Mouse (Mus musculus) hindbrain, embryonic 11.5 days (tissue): ENCODE measurements at regions not wholly inside any gene's neighbourhood (a gene's known extent, or its start where the extent isn't known, plus 50 kb on each side); places are given as distances from the start of the nearest gene placed in this dataset.

Source experiments
- ATAC-seq: fragments of 200-750 bp; cut with Nextera tagmentation; 2 replicates; pipeline ENCODE4 v1.8.0; 2017; ENCODE audit warnings: mild to moderate bottlenecking, moderate TSS enrichment, moderate library complexity; ENCODE audit not compliant: low FRiP score
- DNase-seq: peaks from one replicate; pipeline ENCODE4 v3.0.0-alpha.2; 2015; ENCODE audit warnings: low spot score
- H3K27ac ChIP-seq: fragments of 300-500 bp; sonication (generic); 2 replicates; pipeline ENCODE4 v1.5.1; 2014; ENCODE audit warnings: mild to moderate bottlenecking, low read depth, low read length
- H3K27me3 ChIP-seq: fragments of 300-500 bp; sonication (generic); 2 replicates; pipeline ENCODE4 v1.6.1; 2014; ENCODE audit warnings: mild to moderate bottlenecking, low read length, moderate library complexity, mixed read lengths; ENCODE audit not compliant: control insufficient read depth, insufficient read depth
- H3K36me3 ChIP-seq: fragments of 300-500 bp; sonication (generic); 2 replicates; pipeline ENCODE4 v1.6.1; 2014; ENCODE audit warnings: mild to moderate bottlenecking, low read length, moderate library complexity, mixed read lengths; ENCODE audit not compliant: control insufficient read depth, insufficient read depth
- H3K4me1 ChIP-seq: fragments of 300-500 bp; sonication (generic); replicated peaks from 2 replicates; pipeline ENCODE4 v1.6.1; 2014; ENCODE audit warnings: low read length, mixed read lengths; ENCODE audit not compliant: control insufficient read depth, insufficient read depth
- H3K4me2 ChIP-seq: fragments of 300-500 bp; sonication (generic); replicated peaks from 2 replicates; pipeline ENCODE4 v1.6.1; 2014; ENCODE audit warnings: mild to moderate bottlenecking, low read depth, low read length
- H3K4me3 ChIP-seq: fragments of 300-500 bp; sonication (generic); 2 replicates; pipeline ENCODE4 v1.5.1; 2014; ENCODE audit warnings: low read depth, low read length
- H3K9ac ChIP-seq: fragments of 300-500 bp; sonication (generic); 2 replicates; pipeline ENCODE4 v1.6.1; 2014; ENCODE audit warnings: low read depth, low read length
- H3K9me3 ChIP-seq: fragments of 300-500 bp; sonication (generic); 2 replicates; pipeline ENCODE4 v1.6.1; 2016; ENCODE audit warnings: low read length; ENCODE audit not compliant: control insufficient read depth
- WGBS: fragments of 180-500 bp; shearing (Covaris S2); extraction: QIAGEN DNeasy Blood & Tissue Kit; methylation state at CpG from one replicate; pipeline ENCODE4 v1.1.7; 2014; 5-methylcytosine and 5-hydroxymethylcytosine counted together

- H3K27me3 ChIP-seq = no peaks in the 10 kb centered on the region
- WGBS = 40% methylated on average over 4 of the region's 4 CpGs
- ATAC-seq (no peak), DNase-seq (peak; percentile 37)
- no peak overlapping the region for H3K9ac ChIP-seq
- no peaks in the 10 kb centered on the region for H3K4me1 ChIP-seq
- H3K9me3 ChIP-seq = no peaks in the 10 kb centered on the region
- H3K4me3 ChIP-seq = no peak overlapping the region
- no peak overlapping the region for H3K4me2 ChIP-seq
- no peak overlapping the region for H3K27ac ChIP-seq
- no peaks in the 10 kb centered on the region for H3K36me3 ChIP-seq
Measured at GRCm38 (mm10) chr12:93549900-93550299, 1700.9 kb upstream of the Sel1l start.

- Histone ChIP-seq H3K27me3 (no peaks in the 10 kb centered on the region), H3K4me2 (no peak overlapping the region), H3K9me3 (no peaks in the 10 kb centered on the region), H3K27ac (no peak overlapping the region), H3K4me1 (no peaks in the 10 kb centered on the region), H3K4me3 (no peak overlapping the region), H3K36me3 (no peaks in the 10 kb centered on the region), H3K9ac (no peak overlapping the region)
- DNase-seq (no peak), ATAC-seq (no peak)
- 91% methylated on average over 2 of the region's 2 CpGs for WGBS
Measured at GRCm38 (mm10) chr12:93523465-93523864, 1674.5 kb upstream of the Sel1l start.

- WGBS = 83% methylated on average over 1 of the region's 1 CpGs
- no peaks in the 10 kb centered on the region for H3K36me3 ChIP-seq
- H3K4me3 ChIP-seq = no peak overlapping the region
- ATAC-seq (no peak), DNase-seq (no peak)
- no peak overlapping the region for H3K4me2 ChIP-seq
- H3K9me3 ChIP-seq = no peaks in the 10 kb centered on the region
- H3K4me1 ChIP-seq = no peaks in the 10 kb centered on the region
- no peak overlapping the region for H3K27ac ChIP-seq
- no peaks in the 10 kb centered on the region for H3K27me3 ChIP-seq
- H3K9ac ChIP-seq = no peak overlapping the region
Measured at GRCm38 (mm10) chr12:93486381-93486780, 1637.4 kb upstream of the Sel1l start.

- no peak for ATAC-seq
- no peak overlapping the region for H3K4me2 ChIP-seq
- no peak overlapping the region for H3K9ac ChIP-seq
- no peaks in the 10 kb centered on the region for H3K36me3 ChIP-seq
- H3K27me3 ChIP-seq = no peaks in the 10 kb centered on the region
- H3K27ac ChIP-seq = no peak overlapping the region
- DNase-seq = no peak
- H3K4me3 ChIP-seq = no peak overlapping the region
- H3K4me1 ChIP-seq = no peaks in the 10 kb centered on the region
- no peaks in the 10 kb centered on the region for H3K9me3 ChIP-seq
Measured at GRCm38 (mm10) chr12:93462106-93462505, 1613.1 kb upstream of the Sel1l start.

- Histone ChIP-seq H3K4me3 (no peak overlapping the region), H3K36me3 (no peaks in the 10 kb centered on the region), H3K4me1 (no peaks in the 10 kb centered on the region), H3K27me3 (no peaks in the 10 kb centered on the region), H3K27ac (no peak overlapping the region), H3K9me3 (no peaks in the 10 kb centered on the region), H3K4me2 (no peak overlapping the region), H3K9ac (no peak overlapping the region)
- no peak for ATAC-seq
- DNase-seq = no peak
- WGBS = 93% methylated on average over 2 of the region's 2 CpGs
Measured at GRCm38 (mm10) chr12:93449436-93449835, 1600.5 kb upstream of the Sel1l start.

GRCm38 (mm10) chr12:93429218-93429617 lies 1580.3 kb upstream of the Sel1l start:
- no peak for ATAC-seq

GRCm38 (mm10) chr12:93427988-93428387 lies 1579.0 kb upstream of the Sel1l start:
- Histone ChIP-seq H3K9ac (no peak overlapping the region), H3K9me3 (no peaks in the 10 kb centered on the region), H3K4me3 (no peak overlapping the region), H3K4me2 (no peak overlapping the region), H3K27me3 (no peaks in the 10 kb centered on the region), H3K27ac (no peak overlapping the region), H3K36me3 (no peaks in the 10 kb centered on the region), H3K4me1 (no peaks in the 10 kb centered on the region)
- no peak for ATAC-seq
- DNase-seq = no peak
- WGBS = 89% methylated on average over 2 of the region's 2 CpGs

More at GRCm38 (mm10) chr12:93429218-93429617, 1580.3 kb upstream of the Sel1l start:
- Histone ChIP-seq H3K9me3 (no peaks in the 10 kb centered on the region), H3K4me1 (no peaks in the 10 kb centered on the region), H3K4me2 (no peak overlapping the region), H3K27ac (no peak overlapping the region), H3K36me3 (no peaks in the 10 kb centered on the region), H3K4me3 (no peak overlapping the region), H3K9ac (no peak overlapping the region), H3K27me3 (no peaks in the 10 kb centered on the region)
- DNase-seq = no peak

GRCm38 (mm10) chr12:93416381-93416780 lies 1567.4 kb upstream of the Sel1l start:
- ATAC-seq = no peak

GRCm38 (mm10) chr12:93415791-93416190 lies 1566.8 kb upstream of the Sel1l start:
- no peak overlapping the region for H3K4me2 ChIP-seq
- H3K27me3 ChIP-seq = no peaks in the 10 kb centered on the region
- H3K4me1 ChIP-seq = no peaks in the 10 kb centered on the region
- H3K9me3 ChIP-seq = no peaks in the 10 kb centered on the region
- H3K4me3 ChIP-seq = no peak overlapping the region
- ATAC-seq (no peak), DNase-seq (no peak)
- WGBS = 85% methylated on average over 1 of the region's 1 CpGs
- H3K9ac ChIP-seq = no peak overlapping the region
- no peak overlapping the region for H3K27ac ChIP-seq
- no peaks in the 10 kb centered on the region for H3K36me3 ChIP-seq

More at GRCm38 (mm10) chr12:93416381-93416780, 1567.4 kb upstream of the Sel1l start:
- WGBS = 59% methylated on average over 6 of the region's 6 CpGs
- Histone ChIP-seq H3K4me1 (no peaks in the 10 kb centered on the region), H3K27ac (no peak overlapping the region), H3K4me2 (no peak overlapping the region), H3K9me3 (no peaks in the 10 kb centered on the region), H3K36me3 (no peaks in the 10 kb centered on the region), H3K9ac (no peak overlapping the region), H3K4me3 (no peak overlapping the region), H3K27me3 (no peaks in the 10 kb centered on the region)
- DNase-seq = no peak
